ENCODE assay signal across 1 mouse cellular context in the genomic region with DNA sequence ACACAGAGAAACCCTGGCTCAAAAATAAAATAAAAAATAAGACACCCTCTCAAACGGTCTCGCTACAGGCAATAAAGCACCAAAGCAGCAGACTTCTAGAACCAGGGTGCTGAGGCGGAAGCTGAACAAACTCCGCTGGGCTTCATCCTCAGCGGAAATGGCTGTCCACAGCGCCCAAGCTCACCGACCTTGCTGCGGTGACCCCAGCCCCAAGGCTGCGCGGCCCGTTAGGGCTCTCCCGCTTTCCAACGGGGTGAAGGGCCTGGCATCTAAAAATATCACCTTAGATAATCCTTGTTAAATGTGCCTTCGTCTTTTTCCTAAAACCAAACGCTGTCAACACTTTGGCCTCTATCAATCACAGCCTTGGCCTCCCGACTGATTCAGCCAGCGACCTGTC.
TF ChIP-seq lines count a peak whose summit lies in the region.

No protein-coding gene starts in this region.

TF ChIP-seq in CH12.LX, 34 proteins besides CTCF, POLR2A, EP300 and RAD21:
- TF ChIP-seq TBP (conservative IDR thresholded peaks at IDR 0.05; ENCODE audit: low read depth, low read length) (0 out of 2 replicates have a peak, but pooled peaks have one; percentile 33), PAX5 (IDR thresholded peaks at IDR 0.05; ENCODE audit: low read length) (no peak), JUN (IDR thresholded peaks at IDR 0.05; ENCODE audit: insufficient read depth, low read depth, low read length) (no peak), TCF12 (IDR thresholded peaks at IDR 0.05; ENCODE audit: low read depth, low read length) (no peak), MEF2A (IDR thresholded peaks at IDR 0.05; ENCODE audit: borderline replicate concordance, low read depth, low read length) (0 out of 2 replicates have a peak, but pooled peaks have one; percentile 12), USF2 (conservative IDR thresholded peaks at IDR 0.05; ENCODE audit: low read depth, low read length) (no peak), MAFK (IDR thresholded peaks at IDR 0.05; ENCODE audit: insufficient replicate concordance, low read length) (no peak), BHLHE40 (IDR thresholded peaks at IDR 0.05; ENCODE audit: low read depth, low read length) (no peak), GABPA (IDR thresholded peaks at IDR 0.05; ENCODE audit: insufficient replicate concordance, low read depth, low read length) (no peak), RCOR1 (conservative IDR thresholded peaks at IDR 0.05; ENCODE audit: low read depth, low read length) (0 out of 2 replicates have a peak, but pooled peaks have one; percentile 19), CHD1 (IDR thresholded peaks at IDR 0.05; ENCODE audit: low read depth, low read length) (no peak)
